In the genomic region with DNA sequence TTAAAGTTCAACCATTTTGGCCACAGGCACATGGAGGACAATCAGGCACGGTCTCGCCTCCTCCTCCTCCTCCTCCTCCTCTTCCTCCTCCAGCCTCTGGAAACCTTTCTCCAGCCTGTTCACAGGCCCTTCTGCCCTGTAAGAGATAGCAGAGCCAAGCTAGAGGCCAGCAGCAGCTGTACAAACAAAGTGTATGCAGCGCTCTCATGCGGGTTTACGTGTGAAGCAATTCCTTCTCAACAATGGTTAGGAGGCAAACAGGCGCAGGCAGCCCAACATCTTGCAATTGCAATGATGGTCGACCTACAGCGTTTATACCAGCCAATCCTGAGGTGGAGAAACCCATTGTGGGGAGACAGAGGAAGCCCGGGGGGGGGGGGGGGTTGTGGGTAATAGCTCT, we compare ENCODE assay signal across 9 mouse cellular contexts.
DNase-seq lines count a peak whose midpoint lies in the region; ATAC-seq and TF ChIP-seq lines count a peak whose summit lies in the region.
"Had no signal": no experiment of that assay in that cellular context is flagged by ENCODE, and none has a peak within 500 bp of the region (broad histone marks: within the 10 kb centered on the region; RNA-seq: fewer than 3 reads in every experiment).

No protein-coding gene starts in this region.

- 18% methylated on average over 9 of the region's 9 CpGs for WGBS in lung, postnatal 0 days
- 31% methylated on average over 9 of the region's 9 CpGs for WGBS in intestine, embryonic 14.5 days
- WGBS in stomach, embryonic 14.5 days: 29% methylated on average over 9 of the region's 9 CpGs

- H3K9me3 ChIP-seq in lung, postnatal 0 days (ENCODE audit: low read length): no peaks in the 10 kb centered on the region
- H3K9me3 ChIP-seq in intestine, embryonic 14.5 days (ENCODE audit: control insufficient read depth, low read length): peaks cover 4% of the 10 kb centered on the region; the same call in 1 of the 2 replicates
- H3K9me3 ChIP-seq in stomach, embryonic 14.5 days (ENCODE audit: control insufficient read depth, low read depth, low read length): no peaks in the 10 kb centered on the region

- peak; percentile 71 for DNase-seq in lung, postnatal 0 days (ENCODE audit: low spot score)
- no peak for DNase-seq in lung, postnatal 25 days (ENCODE audit: low spot score)
- DNase-seq in intestine, embryonic 14.5 days (ENCODE audit: low spot score): no peak
- DNase-seq in frontal cortex, adult 2 months (ENCODE audit: extremely low spot score in 1 of 2, low spot score in 1 of 2): no peak
- DNase-seq in frontal cortex, postnatal 14 days (ENCODE audit: low spot score in 2 of 2): no peak
- no peak for DNase-seq in c-Kit-positive CD71-positive TER-119-positive erythroid progenitor cells, embryonic 14.5 days (ENCODE audit: low spot score)
- DNase-seq: right cerebral cortex, postnatal 25 days had no signal

- no peak for TF ChIP-seq POLR2A in embryonic fibroblast, embryonic 13.5 days (IDR thresholded peaks at IDR 0.05; ENCODE audit: low read depth, low read length)

- peaks cover 10% of the 10 kb centered on the region; the same call in 1 of the 2 replicates for H3K4me1 ChIP-seq in lung, postnatal 0 days (ENCODE audit: insufficient read depth, low read depth, low read length)
- H3K4me1 ChIP-seq in embryonic fibroblast, embryonic 13.5 days (ENCODE audit: control insufficient read depth, insufficient read depth, low read length): peaks cover 9% of the 10 kb centered on the region
- H3K4me1 ChIP-seq in intestine, embryonic 14.5 days (replicated peaks; ENCODE audit: control insufficient read depth, insufficient read depth, low read length): peaks cover 14% of the 10 kb centered on the region
- peaks cover 16% of the 10 kb centered on the region for H3K4me1 ChIP-seq in stomach, embryonic 14.5 days (ENCODE audit: control insufficient read depth, insufficient read depth, low read length)

- H3K4me2 ChIP-seq in lung, postnatal 0 days (replicated peaks; ENCODE audit: low read depth, low read length): no peak overlapping the region
- H3K4me2 ChIP-seq in intestine, embryonic 14.5 days (ENCODE audit: low read length): no peak overlapping the region
- H3K4me2 ChIP-seq in stomach, embryonic 14.5 days (replicated peaks; ENCODE audit: low read depth, low read length): no peak overlapping the region

- TF ChIP-seq CTCF in lung, postnatal 0 days (IDR thresholded peaks at IDR 0.05): no peak
- TF ChIP-seq CTCF in embryonic fibroblast, embryonic 13.5 days (IDR thresholded peaks at IDR 0.05; ENCODE audit: borderline replicate concordance, insufficient read depth, low read length): no peak

- H3K27me3 ChIP-seq in lung, postnatal 0 days (replicated peaks; ENCODE audit: insufficient read depth, low read length): no peaks in the 10 kb centered on the region
- H3K27me3 ChIP-seq in intestine, embryonic 14.5 days (replicated peaks; ENCODE audit: control insufficient read depth, insufficient read depth, low read length): no peaks in the 10 kb centered on the region
- H3K27me3 ChIP-seq in stomach, embryonic 14.5 days (ENCODE audit: control insufficient read depth, insufficient read depth, low read length): no peaks in the 10 kb centered on the region

- H3K9ac ChIP-seq in lung, postnatal 0 days (replicated peaks; ENCODE audit: low read depth): no peak overlapping the region
- no peak overlapping the region for H3K9ac ChIP-seq in intestine, embryonic 14.5 days (ENCODE audit: low read length)
- H3K9ac ChIP-seq in stomach, embryonic 14.5 days (replicated peaks; ENCODE audit: low read depth, low read length): no peak overlapping the region

- TF ChIP-seq EP300 in lung, postnatal 0 days (IDR thresholded peaks at IDR 0.05): no peak

- ATAC-seq in lung, postnatal 0 days: no peak
- ATAC-seq in intestine, embryonic 14.5 days (replicated peaks; ENCODE audit: low FRiP score, low TSS enrichment, low read depth): no peak
- ATAC-seq in stomach, embryonic 14.5 days (ENCODE audit: insufficient number of reproducible peaks, insufficient read depth, low FRiP score, low read depth): no peak

- H3K27ac ChIP-seq in lung, postnatal 0 days (ENCODE audit: low read length): no peak overlapping the region
- H3K27ac ChIP-seq in embryonic fibroblast, embryonic 13.5 days (ENCODE audit: insufficient read depth, low read length): peak overlapping the region; percentile 30
- peak overlapping the region; percentile 8; the same call in 1 of the 2 replicates for H3K27ac ChIP-seq in intestine, embryonic 14.5 days (ENCODE audit: low read depth)
- H3K27ac ChIP-seq in stomach, embryonic 14.5 days (ENCODE audit: low read length): peak overlapping the region; percentile 10; the same call in 1 of the 2 replicates

- no peak overlapping the region for H3K4me3 ChIP-seq in lung, postnatal 0 days (ENCODE audit: low read depth, low read length)
- no peak overlapping the region for H3K4me3 ChIP-seq in embryonic fibroblast, embryonic 13.5 days (ENCODE audit: insufficient read depth, low read length)
- H3K4me3 ChIP-seq in intestine, embryonic 14.5 days (ENCODE audit: low read depth, low read length): no peak overlapping the region
- H3K4me3 ChIP-seq in stomach, embryonic 14.5 days (ENCODE audit: low read depth, low read length): no peak overlapping the region

- no peaks in the 10 kb centered on the region for H3K36me3 ChIP-seq in lung, postnatal 0 days (ENCODE audit: insufficient read depth, low read length)
- no peaks in the 10 kb centered on the region for H3K36me3 ChIP-seq in intestine, embryonic 14.5 days (ENCODE audit: control insufficient read depth, insufficient read depth, low read length)
- no peaks in the 10 kb centered on the region for H3K36me3 ChIP-seq in stomach, embryonic 14.5 days (ENCODE audit: control insufficient read depth, insufficient read depth, low read length)
